Mouse (Mus musculus) G1E-ER4 (cell line): ENCODE measurements around the gene Unc45a. TPM values are rescaled to one million over a fixed set of nuclear protein-coding genes. Genes with fewer than 3 reads are reported as not detected.

Source experiments
- GATA1 ChIP-seq: IDR thresholded peaks from one replicate; pipeline ENCODE4 v1.8.0; 2012; ENCODE audit warnings: low read length, inconsistent platforms
- polyA plus RNA-seq: library from polyadenylated mRNA; stranded (reverse); fragments of >175 nt; gene quantifications from 2 replicates; pipeline ENCODE4 v1.2.3, GENCODE M21; 2012

Gene Unc45a
- 51.5 and 61.6 TPM in 2 replicates for polyA plus RNA-seq

GRCm38 (mm10) chr7:80340793-80341192 is at the start of gene Unc45a:
Gene Unc45a, minus strand, starts transcription at chr7:80341005.
- no peak for TF ChIP-seq GATA1

- no peak for TF ChIP-seq GATA1
Observed at GRCm38 (mm10) chr7:80387633-80388543, 47.1 kb upstream of the Unc45a start, which contains the start of gene Fes. Gene Fes, minus strand, starts transcription at chr7:80387946.

- no peak for TF ChIP-seq GATA1
Observed at GRCm38 (mm10) chr7:80387033-80387632, 46.3 kb upstream of the Unc45a start.

- TF ChIP-seq GATA1 = no peak
Observed at GRCm38 (mm10) chr7:80386235-80386930, 45.6 kb upstream of the Unc45a start.

- no peak for TF ChIP-seq GATA1
Observed at GRCm38 (mm10) chr7:80382919-80383318, 42.1 kb upstream of the Unc45a start.

- TF ChIP-seq GATA1 = no peak
Observed at GRCm38 (mm10) chr7:80379531-80379930, 38.7 kb upstream of the Unc45a start.

GRCm38 (mm10) chr7:80377471-80377870 is 36.7 kb upstream of the Unc45a start:
- TF ChIP-seq GATA1 = no peak

GRCm38 (mm10) chr7:80376192-80376591 is 35.4 kb upstream of the Unc45a start:
- TF ChIP-seq GATA1 = no peak

- peak; percentile 85 for TF ChIP-seq GATA1
Observed at GRCm38 (mm10) chr7:80375376-80376039, 34.7 kb upstream of the Unc45a start.

GRCm38 (mm10) chr7:80374733-80375132 is 33.9 kb upstream of the Unc45a start:
- TF ChIP-seq GATA1 = no peak

- no peak for TF ChIP-seq GATA1
Observed at GRCm38 (mm10) chr7:80374280-80374679, 33.5 kb upstream of the Unc45a start.

- TF ChIP-seq GATA1 = no peak
Observed at GRCm38 (mm10) chr7:80373850-80374249, 33.0 kb upstream of the Unc45a start.

GRCm38 (mm10) chr7:80373352-80373751 is 32.5 kb upstream of the Unc45a start:
- TF ChIP-seq GATA1 = no peak

- no peak for TF ChIP-seq GATA1
Observed at GRCm38 (mm10) chr7:80372667-80373066, 31.9 kb upstream of the Unc45a start.

GRCm38 (mm10) chr7:80372166-80372565 is 31.4 kb upstream of the Unc45a start:
- TF ChIP-seq GATA1 = peak; percentile 13
